Mouse (Mus musculus): ENCODE results near the gene Gtf3c5.

- TF ChIP-seq CTCF (IDR thresholded peaks at IDR 0.05; ENCODE audit: extremely low read depth, insufficient read length, insufficient replicate concordance, low read depth, low read length) (no peak), POLR2A (IDR thresholded peaks at IDR 0.05; ENCODE audit: low read depth, low read length) (no peak)
Observed at GRCm38 (mm10) chr2:28539949-28540348, 43.6 kb downstream of the Gtf3c5 start.

Data from small intestine, adult 2 months (tissue).